In genomic region chr4:109475577-109476553, GRCm38 (mm10) we compare ENCODE assay signal across 8 mouse cellular contexts. TPM values are rescaled to one million over a fixed set of nuclear protein-coding genes. Genes with fewer than 3 reads are reported as not detected.
A peak's percentile ranks its signal among the peaks of the same experiment; 100 is the strongest.
DNase-seq lines count a peak whose midpoint lies in the region; ATAC-seq and TF ChIP-seq lines count a peak whose summit lies in the region.

No protein-coding gene starts in this region.

- H3K4me3 ChIP-seq in hindbrain, embryonic 12.5 days, result peak overlapping the region; percentile 91
- H3K4me3 ChIP-seq in macrophage (ENCODE audit: inconsistent target), result peak overlapping the region; percentile 58

- H3K36me3 ChIP-seq in hindbrain, embryonic 12.5 days, result peaks cover 6% of the 10 kb centered on the region
- H3K36me3 ChIP-seq in macrophage (ENCODE audit: inconsistent target), result no peaks in the 10 kb centered on the region

- peaks cover 7% of the 10 kb centered on the region for H3K4me1 ChIP-seq in hindbrain, embryonic 12.5 days

- H3K79me2 ChIP-seq in macrophage (ENCODE audit: inconsistent target), result peaks cover 52% of the 10 kb centered on the region

- peak overlapping the region; percentile 98 for H3K9ac ChIP-seq in hindbrain, embryonic 12.5 days

- no peak for DNase-seq in Patski (ENCODE audit: low read depth, low spot score)
- DNase-seq in cerebellum, adult 9-11 months, result peak; percentile 66
- DNase-seq in frontal cortex, postnatal 10 days (ENCODE audit: low spot score in 2 of 2), result peak; percentile 12 to 48
- DNase-seq in layer of hippocampus, postnatal 36 days, result peak; percentile 41 to 42
- peak; percentile 48 for DNase-seq in right cerebral cortex, postnatal 25 days
- DNase-seq in yolk sac, embryonic 10.5 days (ENCODE audit: low spot score), result peak; percentile 76

- no peak for TF ChIP-seq CTCF in Patski (IDR thresholded peaks at IDR 0.05)

- H3K27me3 ChIP-seq in Patski, result no peaks in the 10 kb centered on the region
- no peaks in the 10 kb centered on the region for H3K27me3 ChIP-seq in hindbrain, embryonic 12.5 days

- peak; percentile 44 for ATAC-seq in Patski
- ATAC-seq in hindbrain, embryonic 12.5 days (ENCODE audit: low FRiP score), result peak; percentile 82

- POLR2A ChIA-PET in Patski (lab: Charles Lee), result interaction anchor here (0.7 to 1.1 kb wide), 7 partner anchors 9 to 190 kb away, joined by 3 to 12 read pairs (median 3); no protein-coding TSS in a partner anchor

- CTCF ChIA-PET in Patski (lab: Charles Lee), result interaction anchor here (0.7 to 1.7 kb wide), 4 partner anchors 13 to 35 kb away, joined by 3 to 4 read pairs (median 4); no protein-coding TSS in a partner anchor

- H3K27ac ChIP-seq in hindbrain, embryonic 12.5 days, result peak overlapping the region; percentile 98
- H3K27ac ChIP-seq in macrophage, result peak overlapping the region; percentile 12; the same call in 1 of the 2 replicates

- under 1% methylated on average over 65 of the region's 68 CpGs for WGBS in hindbrain, embryonic 12.5 days
- 1% methylated on average over 53 of the region's 68 CpGs for WGBS in macrophage (ENCODE audit: missing documents)

- H3K4me2 ChIP-seq in hindbrain, embryonic 12.5 days (replicated peaks), result peak overlapping the region; percentile 55

- H3K9me3 ChIP-seq in hindbrain, embryonic 12.5 days (replicated peaks), result no peaks in the 10 kb centered on the region

- in situ Hi-C loops in Patski (cut with MboI; ENCODE audit: low pct_unique_long_range_greater_than_20kb), result no loop called here

RNA-seq across cellular contexts. Expression of gene Rnf11, which starts 8.7 kb away (rescaled TPM):
- 95.6 TPM for polyA plus RNA-seq in Patski (2021)
- 68.2 and 75.6 TPM in 2 replicates for polyA plus RNA-seq in hindbrain, embryonic 12.5 days (2016; fragmentation: Nextera tagmentation; extraction: Ambion mirVana)
- 100 to 1,000 TPM; 181 to 188 TPM for total RNA-seq in layer of hippocampus, postnatal 36 days (2021)
- total RNA-seq in macrophage (2018; cell fraction: chromatin; rRNA removed), result 10 to 100 TPM; 15.3 to 54.2 (median 30.0) TPM
- 10 to 100 TPM; 41.8 to 60.3 (median 52.7) TPM for total RNA-seq in macrophage (2018; cell fraction: cytosol; rRNA removed)
- 10 to 100 TPM; 21.2 to 91.9 (median 48.2) TPM for total RNA-seq in macrophage (2018; cell fraction: nucleus; rRNA removed)
- polyA plus RNA-seq in macrophage (2018), result 43.7 to 48.9 TPM (median 47.2 TPM) in 3 replicates

RNA-seq across cellular contexts. Expression of gene 4930522H14Rik, which starts 55.2 kb away (rescaled TPM):
- polyA plus RNA-seq in Patski (2021) (not detected), macrophage (2018) (not detected in 3 replicates)
- polyA plus RNA-seq in hindbrain, embryonic 12.5 days (2016; fragmentation: Nextera tagmentation; extraction: Ambion mirVana), result not detected in 2 replicates
- not detected for total RNA-seq in layer of hippocampus, postnatal 36 days (2021)
- total RNA-seq in macrophage (2018; cell fraction: chromatin; rRNA removed), result not detected
- not detected for total RNA-seq in macrophage (2018; cell fraction: cytosol; rRNA removed)
- not detected for total RNA-seq in macrophage (2018; cell fraction: nucleus; rRNA removed)
